Mouse (Mus musculus): ENCODE measurements at regions not wholly inside any gene's neighbourhood (a gene's known extent, or its start where the extent isn't known, plus 50 kb on each side); places are given as distances from the start of the nearest gene placed in this dataset.

GRCm38 (mm10) chr2:133362693-133363443, 189.1 kb upstream of the Bmp2 start:
- no peak for DNase-seq (ENCODE audit: inconsistent ontology term)

DNA sequence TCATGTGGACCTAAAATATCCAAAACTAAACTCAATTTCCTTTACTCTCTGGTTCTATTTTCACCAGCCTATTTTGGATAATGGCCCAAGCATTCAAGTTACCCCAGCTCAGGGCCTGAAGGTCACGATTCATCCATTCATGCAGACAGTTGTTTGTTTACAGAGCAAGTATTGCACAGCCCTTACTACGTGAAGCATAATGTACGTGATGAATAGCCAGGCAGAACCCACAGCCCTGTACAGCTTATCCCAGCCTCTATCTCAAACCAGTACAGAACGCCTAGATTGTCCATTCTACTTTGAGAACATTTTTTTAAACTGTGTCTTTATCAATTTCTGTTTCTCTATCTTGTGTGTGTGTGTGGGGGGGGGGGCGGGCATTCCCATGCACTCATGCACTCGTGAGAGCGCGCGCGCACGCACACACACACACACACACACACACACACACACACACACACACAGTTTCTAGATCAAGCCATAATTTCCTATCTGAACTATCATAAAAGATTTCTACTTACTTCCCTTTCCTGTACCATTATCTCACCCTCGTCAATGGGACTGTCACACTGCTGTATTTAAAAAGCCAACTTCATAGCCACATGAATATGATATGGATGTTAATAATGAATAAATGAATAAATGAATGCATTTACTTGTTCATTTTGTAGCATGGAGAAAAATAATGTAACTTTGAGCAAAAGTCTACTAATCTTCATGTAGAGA, 180.3 kb upstream of the Bmp2 start:
- DNase-seq (ENCODE audit: inconsistent ontology term), result no peak

GRCm38 (mm10) chr2:133373543-133373942, 178.4 kb upstream of the Bmp2 start:
- DNase-seq (ENCODE audit: inconsistent ontology term), result no peak

GRCm38 (mm10) chr2:133381054-133381453, 170.9 kb upstream of the Bmp2 start:
- DNase-seq (ENCODE audit: inconsistent ontology term), result peak; percentile 27

DNA sequence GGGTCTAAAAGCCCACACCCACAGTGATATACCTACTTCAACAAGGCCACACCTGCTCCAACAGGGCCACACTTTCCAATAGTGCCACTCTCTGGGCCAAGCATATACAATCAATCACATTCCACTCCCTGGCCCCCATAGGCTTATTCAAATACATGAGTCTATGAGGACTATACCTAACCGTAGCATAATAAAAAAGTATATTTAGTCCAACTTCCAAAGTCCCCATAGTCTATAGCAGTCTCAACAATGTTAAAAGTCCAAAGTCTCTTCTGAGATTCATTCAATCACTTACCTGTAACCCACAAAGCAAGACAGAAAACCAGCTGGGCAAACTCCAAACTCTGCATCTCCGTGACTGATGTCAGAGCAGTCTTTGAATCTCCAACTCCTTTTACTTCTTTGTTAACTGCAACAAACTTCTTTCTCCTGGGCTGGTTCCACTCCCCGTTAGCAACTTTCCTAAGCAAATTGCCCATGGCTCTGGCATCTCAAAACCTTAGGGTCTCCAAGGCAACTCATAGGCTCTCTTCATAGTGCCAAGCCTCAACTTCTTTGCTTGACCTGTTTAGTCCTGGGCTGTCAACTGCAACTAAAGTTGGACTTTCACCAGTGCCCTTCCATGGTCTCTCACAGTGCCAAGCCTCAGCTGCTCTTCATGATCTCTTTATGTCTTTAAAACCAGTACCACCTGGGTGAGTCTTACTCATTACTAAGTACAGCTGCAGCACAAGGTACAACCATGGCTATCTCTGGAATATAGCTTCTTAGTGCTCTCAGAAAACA, 168.6 kb upstream of the Bmp2 start:
- no peak for DNase-seq (ENCODE audit: inconsistent ontology term)

GRCm38 (mm10) chr2:133385297-133385696, 166.7 kb upstream of the Bmp2 start:
- DNase-seq (ENCODE audit: inconsistent ontology term), result no peak

DNA sequence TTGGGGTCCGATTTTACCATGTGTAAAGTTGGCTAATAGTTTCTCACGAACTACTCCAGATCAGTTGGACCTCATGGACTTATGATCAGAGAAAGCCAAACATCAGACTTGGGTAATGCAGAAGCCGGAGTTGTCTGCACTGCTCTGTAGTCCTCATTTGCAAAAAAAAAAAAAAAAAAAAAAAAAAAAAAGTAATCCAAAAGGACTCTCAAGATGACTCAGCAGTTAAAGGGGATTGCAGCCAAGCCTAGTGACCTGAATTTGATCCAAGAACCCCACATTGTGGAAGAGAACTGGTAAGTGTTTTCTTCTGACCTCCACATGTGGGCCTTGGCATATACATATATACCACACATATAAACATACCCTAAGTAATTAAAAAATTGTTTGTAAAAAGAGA, 164.6 kb upstream of the Bmp2 start:
- DNase-seq (ENCODE audit: inconsistent ontology term), result peak; percentile 26

DNA sequence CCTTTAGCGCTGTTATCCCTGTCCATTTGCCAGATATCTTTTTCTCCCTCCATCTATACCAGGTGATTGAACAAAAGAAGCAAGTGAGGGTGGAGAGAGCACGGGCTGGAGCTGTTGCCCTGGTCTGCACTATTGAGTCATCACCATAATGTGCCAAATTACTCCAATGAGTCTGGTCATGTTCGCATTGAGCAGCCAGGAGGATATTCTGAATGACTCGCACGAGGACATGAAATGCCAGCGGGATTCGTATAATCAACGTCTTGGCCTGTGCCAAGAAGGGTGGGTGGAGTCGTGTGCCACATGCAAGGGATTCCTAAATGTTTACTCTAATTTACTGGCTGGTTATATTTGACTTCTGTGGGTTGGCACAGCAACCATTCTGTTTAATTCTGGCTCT, 159.7 kb upstream of the Bmp2 start:
- DNase-seq (ENCODE audit: inconsistent ontology term), result peak; percentile 92

- DNase-seq (ENCODE audit: inconsistent ontology term), result peak; percentile 52
Measured at GRCm38 (mm10) chr2:133397566-133397965, 154.4 kb upstream of the Bmp2 start.

GRCm38 (mm10) chr2:133399059-133399690, 152.8 kb upstream of the Bmp2 start:
- DNase-seq (ENCODE audit: inconsistent ontology term), result no peak

DNA sequence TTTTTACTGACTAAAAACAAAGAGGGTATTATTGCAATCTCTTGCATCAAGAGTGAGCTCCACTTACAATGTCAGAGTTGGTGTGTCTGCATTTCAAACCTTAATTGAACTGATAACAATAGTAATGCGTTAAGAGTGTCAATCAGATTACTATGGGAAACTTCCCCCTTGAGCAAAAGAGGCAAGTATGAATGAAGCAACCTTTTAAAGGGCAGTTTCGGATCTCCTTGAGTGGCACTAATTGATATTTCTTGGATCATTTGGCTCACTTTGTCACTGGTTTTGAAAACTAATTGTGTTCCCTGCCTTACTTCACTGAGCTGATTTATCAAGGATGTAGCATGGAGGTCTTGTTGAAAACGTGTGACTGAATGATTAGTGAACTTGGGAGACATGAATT, 151.0 kb upstream of the Bmp2 start:
- DNase-seq (ENCODE audit: inconsistent ontology term), result no peak

- DNase-seq (ENCODE audit: inconsistent ontology term), result no peak
Measured at GRCm38 (mm10) chr2:133416990-133417581, 134.9 kb upstream of the Bmp2 start.

DNA sequence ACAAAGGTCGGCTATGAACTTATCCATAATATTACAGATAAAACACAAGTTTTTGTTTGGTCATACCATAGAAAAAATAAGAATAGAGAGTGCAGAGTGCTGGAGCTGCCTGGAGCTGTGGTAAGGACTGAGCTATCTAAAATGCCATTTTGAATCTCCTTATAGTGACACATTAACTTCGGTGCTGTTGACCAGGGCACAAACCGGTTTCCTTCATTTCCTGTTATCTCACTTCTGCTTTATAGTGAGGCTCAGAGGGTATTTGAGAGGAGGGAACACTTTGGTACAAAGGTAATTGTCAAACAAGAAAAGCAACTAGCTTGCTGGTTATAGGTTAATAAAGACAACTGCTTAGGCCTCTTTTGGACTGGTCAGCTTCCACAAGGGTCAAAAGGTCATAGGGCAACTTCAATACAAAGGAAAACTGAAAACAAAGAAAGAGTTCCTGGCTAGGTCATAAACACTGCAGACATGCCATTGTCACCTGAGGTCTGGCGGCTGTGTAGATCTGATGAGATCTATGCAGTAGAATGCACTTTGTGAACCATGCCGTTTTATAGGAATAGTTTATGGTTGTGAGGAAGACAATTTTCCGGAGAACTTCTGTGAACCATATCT, 132.2 kb upstream of the Bmp2 start:
- no peak for DNase-seq (ENCODE audit: inconsistent ontology term)

- no peak for DNase-seq (ENCODE audit: inconsistent ontology term)
Measured at GRCm38 (mm10) chr2:133425538-133425937, 126.4 kb upstream of the Bmp2 start.

- DNase-seq (ENCODE audit: inconsistent ontology term), result peak; percentile 87
Measured at GRCm38 (mm10) chr2:133427039-133427438, 124.9 kb upstream of the Bmp2 start.

DNA sequence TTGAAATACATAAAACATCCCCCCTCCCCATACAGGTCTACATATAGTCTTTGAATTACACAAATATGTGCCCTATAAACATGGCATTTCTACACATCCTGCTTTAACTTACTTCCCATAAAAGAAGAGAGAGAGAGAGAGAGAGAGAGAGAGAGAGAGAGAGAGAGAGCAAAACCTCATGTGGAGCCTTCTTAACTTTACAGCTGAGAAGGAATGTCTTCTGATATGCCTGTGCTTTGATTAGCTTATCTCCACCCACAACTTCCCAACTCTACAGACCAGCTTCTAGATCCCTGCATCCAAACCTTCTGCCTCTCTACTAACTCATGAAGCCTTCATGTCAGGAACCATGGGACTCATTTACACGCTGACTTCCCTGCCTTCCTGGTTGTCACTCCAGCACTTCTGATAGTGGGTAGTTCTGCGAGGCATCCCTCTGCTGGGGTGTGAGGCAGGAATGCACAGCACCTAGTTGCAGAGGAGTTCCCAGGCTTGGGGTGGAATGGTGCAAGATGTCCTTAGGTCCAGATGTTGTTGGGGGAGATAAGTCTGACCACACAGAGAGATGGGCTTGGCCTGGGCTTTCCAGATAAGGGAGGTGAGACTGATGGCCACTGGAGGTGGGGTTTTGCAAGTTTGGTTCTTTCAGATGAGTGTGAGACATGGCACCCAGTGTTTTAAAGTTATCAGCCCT, 122.4 kb upstream of the Bmp2 start:
- no peak for DNase-seq (ENCODE audit: inconsistent ontology term)

- DNase-seq (ENCODE audit: inconsistent ontology term), result no peak
Measured at GRCm38 (mm10) chr2:133430741-133431438, 121.1 kb upstream of the Bmp2 start.

GRCm38 (mm10) chr2:133432141-133432813, 119.7 kb upstream of the Bmp2 start:
- DNase-seq (ENCODE audit: inconsistent ontology term), result peak; percentile 25

Data from Muller cell, postnatal 12 days (primary cell).